Mouse (Mus musculus) heart, embryonic 10.5 days (tissue): ENCODE results near the gene Cabp1. TPM values are rescaled to one million over a fixed set of nuclear protein-coding genes. Genes with fewer than 3 reads are reported as not detected.
"Not testable (repeated sequence)": the region's sequence is repeated elsewhere in the genome, so short reads cannot be mapped to it uniquely, and the experiment has no call there.

Experiments used
- DNase-seq: peaks from one replicate; pipeline ENCODE4 v3.0.0-alpha.2; 2017; ENCODE audit warnings: low spot score
- H3K27ac ChIP-seq: fragments of 300-500 bp; sonication (generic); 2 replicates; pipeline ENCODE4 v1.5.1; 2016; ENCODE audit warnings: mild to moderate bottlenecking
- H3K27me3 ChIP-seq: fragments of 300-500 bp; sonication (generic); 2 replicates; pipeline ENCODE4 v1.6.1; 2016; ENCODE audit warnings: mild to moderate bottlenecking; ENCODE audit not compliant: poor library complexity, insufficient read depth, severe bottlenecking
- H3K36me3 ChIP-seq: fragments of 300-500 bp; sonication (generic); 2 replicates; pipeline ENCODE4 v1.6.1; 2016; ENCODE audit warnings: mild to moderate bottlenecking, moderate library complexity
- H3K4me1 ChIP-seq: fragments of 300-500 bp; sonication (generic); 2 replicates; pipeline ENCODE4 v1.6.1; 2016; ENCODE audit warnings: mild to moderate bottlenecking
- H3K4me3 ChIP-seq: fragments of 300-500 bp; sonication (generic); 2 replicates; pipeline ENCODE4 v1.5.1; 2016; ENCODE audit warnings: mild to moderate bottlenecking, moderate library complexity
- H3K9me3 ChIP-seq: fragments of 300-500 bp; sonication (generic); 2 replicates; pipeline ENCODE4 v1.6.1; 2016; ENCODE audit warnings: mild to moderate bottlenecking, moderate library complexity
- WGBS: fragments of 180-500 bp; shearing (Covaris S2); methylation state at CpG from one replicate; pipeline ENCODE4 v1.1.7; 2016; 5-methylcytosine and 5-hydroxymethylcytosine counted together
- polyA plus RNA-seq: library from polyadenylated mRNA; unstranded; fragments of >200 nt; fragmentation: Nextera tagmentation; extraction: Ambion mirVana; gene quantifications from 2 replicates; pipeline ENCODE4 v1.2.1, GENCODE M21; 2016

Cabp1 gene
- polyA plus RNA-seq, 1 experiment from 2014 or later = 1.2 TPM

DNA sequence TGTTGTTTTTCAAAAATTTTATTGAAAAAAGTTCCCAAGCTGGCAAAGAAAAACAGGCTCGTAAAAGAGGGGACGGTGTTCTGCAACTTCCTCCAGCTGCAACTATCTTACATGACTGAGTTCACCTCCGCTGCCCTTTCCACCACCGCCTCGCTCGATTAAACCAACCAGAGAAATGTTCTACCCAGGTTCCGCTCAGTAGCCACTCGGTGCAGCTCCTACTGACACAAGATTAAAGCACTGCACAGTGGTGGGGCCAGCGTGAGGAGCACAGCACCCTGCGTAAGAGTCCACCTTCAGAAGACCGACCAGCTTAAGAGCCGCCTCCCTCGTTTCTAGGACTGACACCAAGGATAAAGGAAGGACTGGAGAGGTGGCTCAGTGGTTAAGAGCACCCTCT, 42.7 kb downstream of the Cabp1 start:
- no peak overlapping the region for H3K4me3 ChIP-seq
- H3K27ac ChIP-seq = no peak overlapping the region
- peaks cover 63% of the 10 kb centered on the region for H3K36me3 ChIP-seq
- 79% methylated on average over 13 of the region's 13 CpGs for WGBS
- no peak for DNase-seq
- H3K4me1 ChIP-seq = peaks cover 56% of the 10 kb centered on the region
- no peaks in the 10 kb centered on the region for H3K27me3 ChIP-seq
- H3K9me3 ChIP-seq = no peaks in the 10 kb centered on the region

- H3K4me1 ChIP-seq = peaks cover 51% of the 10 kb centered on the region
- 60% methylated on average over 5 of the region's 5 CpGs for WGBS
- no peak for DNase-seq
- peaks cover 67% of the 10 kb centered on the region for H3K36me3 ChIP-seq
- no peaks in the 10 kb centered on the region for H3K27me3 ChIP-seq
- H3K4me3 ChIP-seq = no peak overlapping the region
- H3K9me3 ChIP-seq = no peaks in the 10 kb centered on the region
- H3K27ac ChIP-seq = no peak overlapping the region
Observed at GRCm38 (mm10) chr5:115150991-115151390, 43.2 kb downstream of the Cabp1 start.

DNA sequence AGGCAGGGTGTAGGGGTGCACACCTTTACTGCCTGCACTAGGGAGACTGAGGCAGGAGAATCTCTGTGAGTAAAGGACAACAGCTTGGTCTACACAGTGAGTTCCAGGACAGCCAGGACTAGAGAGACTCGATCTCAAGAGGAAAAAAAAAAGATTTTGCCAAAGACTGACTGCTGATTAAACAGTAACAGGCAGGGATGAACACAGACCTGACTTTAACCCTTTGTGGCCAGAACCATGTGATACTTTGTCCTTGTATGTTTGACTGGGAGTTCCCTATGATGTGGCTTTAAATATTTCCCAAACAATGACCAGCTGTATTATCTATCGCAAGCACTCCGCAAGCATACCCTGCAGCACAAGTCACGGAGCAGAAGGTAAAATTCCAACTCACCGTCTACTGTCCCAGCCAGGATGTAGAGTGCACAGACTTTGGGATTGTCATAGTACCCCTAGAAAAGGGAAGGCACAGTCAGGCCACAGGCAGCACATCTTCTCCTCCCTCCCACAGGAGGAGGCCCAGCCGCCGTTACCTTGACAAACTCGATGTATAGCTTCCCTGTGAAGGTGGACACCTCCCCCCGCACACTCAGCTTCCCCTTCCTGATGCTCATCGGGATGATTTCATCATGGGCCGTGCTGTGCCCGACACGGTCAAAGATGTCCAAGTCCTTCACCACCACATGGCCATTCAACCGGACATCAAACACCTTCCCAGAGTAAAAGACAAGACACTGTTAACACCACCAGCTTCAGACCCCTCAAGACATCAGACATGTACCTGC, 44.3 kb downstream of the Cabp1 start:
- DNase-seq = no peak
- H3K4me3 ChIP-seq = no peak overlapping the region
- peaks cover 40% of the 10 kb centered on the region for H3K4me1 ChIP-seq
- no peak overlapping the region for H3K27ac ChIP-seq
- H3K27me3 ChIP-seq = no peaks in the 10 kb centered on the region
- 93% methylated on average over 14 of the region's 14 CpGs for WGBS
- H3K9me3 ChIP-seq = no peaks in the 10 kb centered on the region
- H3K36me3 ChIP-seq = peaks cover 77% of the 10 kb centered on the region

DNA sequence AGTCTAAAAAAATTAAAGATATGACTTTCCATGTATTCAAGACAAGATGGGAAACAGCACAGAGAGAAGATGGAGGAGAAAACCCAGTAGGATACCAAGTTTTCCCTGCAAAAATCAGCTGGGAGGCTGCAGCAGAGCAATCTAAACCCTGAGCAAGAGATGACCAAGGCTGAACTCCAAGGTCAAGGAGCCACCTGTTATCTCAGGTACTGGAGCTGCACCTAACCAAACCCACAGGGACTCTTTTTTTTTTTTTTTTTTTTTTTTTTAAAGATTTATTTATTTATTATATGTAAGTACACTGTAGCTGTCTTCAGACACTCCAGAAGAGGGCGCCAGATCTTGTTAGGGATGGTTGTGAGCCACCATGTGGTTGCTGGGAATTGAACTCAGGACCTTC, 45.3 kb downstream of the Cabp1 start:
- H3K36me3 ChIP-seq = peaks cover 86% of the 10 kb centered on the region
- H3K27ac ChIP-seq, H3K4me3 ChIP-seq, H3K9me3 ChIP-seq, DNase-seq, H3K27me3 ChIP-seq: not testable (repeated sequence)
- no CpG with 5 or more reads among the region's 1 CpGs for WGBS
- H3K4me1 ChIP-seq = peaks cover 33% of the 10 kb centered on the region

GRCm38 (mm10) chr5:115148378-115148777, 45.8 kb downstream of the Cabp1 start:
- Histone ChIP-seq H3K27me3 (no peaks in the 10 kb centered on the region), H3K36me3 (peaks cover 81% of the 10 kb centered on the region), H3K9me3 (no peaks in the 10 kb centered on the region), H3K4me3 (no peak overlapping the region), H3K4me1 (peaks cover 28% of the 10 kb centered on the region), H3K27ac (no peak overlapping the region)
- WGBS = 87% methylated on average over 8 of the region's 8 CpGs
- DNase-seq = no peak

DNA sequence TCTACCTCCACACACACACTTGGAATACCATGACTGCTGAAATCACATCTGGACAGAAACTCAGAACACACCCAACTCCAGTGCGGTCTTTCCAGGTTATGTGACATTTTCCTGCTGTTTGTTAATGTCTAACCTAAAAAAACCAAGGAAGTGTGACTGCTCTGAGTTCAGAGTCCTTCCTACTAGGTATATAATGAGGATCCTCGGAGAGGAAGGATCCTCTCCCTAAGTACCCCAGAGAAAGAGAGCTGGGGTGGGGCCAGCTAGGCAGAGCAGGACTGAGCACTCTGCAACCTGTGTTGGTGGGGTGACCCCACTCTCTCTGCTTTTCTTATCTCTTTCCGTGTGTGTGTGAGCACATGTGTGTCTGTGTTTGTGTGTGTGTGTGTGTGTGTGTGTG, 46.8 kb downstream of the Cabp1 start:
- no peak overlapping the region for H3K4me3 ChIP-seq
- H3K4me1 ChIP-seq = peaks cover 18% of the 10 kb centered on the region
- no peaks in the 10 kb centered on the region for H3K9me3 ChIP-seq
- H3K36me3 ChIP-seq = peaks cover 84% of the 10 kb centered on the region
- H3K27me3 ChIP-seq = no peaks in the 10 kb centered on the region
- no peak for DNase-seq
- 80% methylated on average over 3 of the region's 3 CpGs for WGBS
- no peak overlapping the region for H3K27ac ChIP-seq

- H3K9me3 ChIP-seq = no peaks in the 10 kb centered on the region
- peaks cover 82% of the 10 kb centered on the region for H3K36me3 ChIP-seq
- H3K27ac ChIP-seq = no peak overlapping the region
- DNase-seq = no peak
- no peak overlapping the region for H3K4me3 ChIP-seq
- H3K4me1 ChIP-seq = peaks cover 13% of the 10 kb centered on the region
- H3K27me3 ChIP-seq = no peaks in the 10 kb centered on the region
Observed at GRCm38 (mm10) chr5:115146747-115147130, 47.4 kb downstream of the Cabp1 start.

- H3K4me1 ChIP-seq = 0 out of 2 replicates have a peak, but pooled peaks cover 7% of the 10 kb centered on the region
- 80% methylated on average over 6 of the region's 6 CpGs for WGBS
- H3K36me3 ChIP-seq = peaks cover 77% of the 10 kb centered on the region
- no peak overlapping the region for H3K4me3 ChIP-seq
- H3K27me3 ChIP-seq = no peaks in the 10 kb centered on the region
- no peak for DNase-seq
- H3K9me3 ChIP-seq = no peaks in the 10 kb centered on the region
- no peak overlapping the region for H3K27ac ChIP-seq
Observed at GRCm38 (mm10) chr5:115145976-115146746, 48.0 kb downstream of the Cabp1 start.

DNA sequence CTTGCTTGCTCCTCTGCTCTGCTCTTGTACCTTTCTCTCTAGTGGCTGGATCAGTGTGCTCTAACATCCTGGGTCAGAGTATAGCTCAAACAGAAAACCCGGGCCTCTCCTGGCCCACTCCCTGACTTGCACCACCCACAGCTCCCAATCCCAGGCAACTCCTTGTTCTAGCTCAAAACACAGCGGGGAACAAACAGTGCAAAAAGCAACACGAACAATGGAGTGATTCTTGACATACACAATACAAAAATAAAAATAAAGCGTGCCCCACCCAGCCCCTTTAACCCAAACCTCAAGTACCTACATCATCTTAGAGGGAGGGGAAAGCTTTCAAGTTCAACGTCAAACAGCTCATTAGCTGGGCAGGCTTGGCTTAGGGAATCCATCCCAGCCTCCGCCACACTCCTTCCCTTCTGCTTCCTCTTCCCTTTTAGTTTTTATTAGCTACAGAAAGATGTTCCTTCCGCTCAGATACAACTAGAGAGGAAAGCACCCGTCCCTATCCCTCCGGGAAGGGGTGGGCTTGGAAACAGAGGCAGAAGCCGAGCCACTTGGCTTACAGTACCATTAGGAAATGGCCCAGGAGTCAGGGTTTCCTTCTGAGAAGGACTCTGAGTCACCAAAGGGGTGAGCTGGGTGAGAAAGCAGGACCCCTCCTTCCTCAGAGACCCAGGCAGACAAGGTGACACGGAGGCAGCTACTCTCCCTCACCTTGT, 48.8 kb downstream of the Cabp1 start:
- DNase-seq = no peak
- Histone ChIP-seq H3K27me3 (no peaks in the 10 kb centered on the region), H3K27ac (no peak overlapping the region), H3K9me3 (no peaks in the 10 kb centered on the region), H3K4me1 (0 out of 2 replicates have a peak, but pooled peaks cover 3% of the 10 kb centered on the region), H3K4me3 (no peak overlapping the region), H3K36me3 (peaks cover 70% of the 10 kb centered on the region)
- whole genome bisulfite sequencing = 81% methylated on average over 11 of the region's 11 CpGs

- H3K27me3 ChIP-seq = no peaks in the 10 kb centered on the region
- H3K4me3 ChIP-seq = no peak overlapping the region
- 72% methylated on average over 6 of the region's 6 CpGs for WGBS
- no peak overlapping the region for H3K27ac ChIP-seq
- 0 out of 2 replicates have a peak, but pooled peaks cover 3% of the 10 kb centered on the region for H3K4me1 ChIP-seq
- H3K9me3 ChIP-seq = no peaks in the 10 kb centered on the region
- peaks cover 60% of the 10 kb centered on the region for H3K36me3 ChIP-seq
- DNase-seq = no peak
Observed at GRCm38 (mm10) chr5:115144471-115144870, 49.7 kb downstream of the Cabp1 start.

DNA sequence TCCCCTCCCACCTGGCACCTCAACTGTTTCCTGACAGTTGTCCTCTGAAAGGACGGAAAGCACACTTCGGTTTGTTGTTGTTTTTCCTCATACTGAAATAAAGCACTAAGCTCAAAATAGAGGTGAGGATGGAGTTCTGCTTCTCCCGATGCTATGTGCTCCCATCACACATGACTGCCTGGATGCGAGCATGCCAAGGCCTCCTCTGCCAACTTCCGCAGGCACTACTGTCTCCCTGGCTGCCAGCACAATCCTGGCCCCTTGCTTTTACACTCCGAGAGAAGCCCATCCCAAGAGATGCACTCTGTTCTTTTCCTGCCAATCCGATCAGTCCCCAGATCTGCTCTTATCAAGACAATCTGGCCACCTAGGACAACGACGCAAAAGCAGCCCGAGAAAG, 50.6 kb downstream of the Cabp1 start:
- Histone ChIP-seq H3K27me3 (no peaks in the 10 kb centered on the region), H3K9me3 (no peaks in the 10 kb centered on the region), H3K36me3 (peaks cover 53% of the 10 kb centered on the region), H3K4me1 (0 out of 2 replicates have a peak, but pooled peaks cover 3% of the 10 kb centered on the region), H3K27ac (no peak overlapping the region), H3K4me3 (no peak overlapping the region)
- 75% methylated on average over 10 of the region's 10 CpGs for WGBS
- no peak for DNase-seq

DNA sequence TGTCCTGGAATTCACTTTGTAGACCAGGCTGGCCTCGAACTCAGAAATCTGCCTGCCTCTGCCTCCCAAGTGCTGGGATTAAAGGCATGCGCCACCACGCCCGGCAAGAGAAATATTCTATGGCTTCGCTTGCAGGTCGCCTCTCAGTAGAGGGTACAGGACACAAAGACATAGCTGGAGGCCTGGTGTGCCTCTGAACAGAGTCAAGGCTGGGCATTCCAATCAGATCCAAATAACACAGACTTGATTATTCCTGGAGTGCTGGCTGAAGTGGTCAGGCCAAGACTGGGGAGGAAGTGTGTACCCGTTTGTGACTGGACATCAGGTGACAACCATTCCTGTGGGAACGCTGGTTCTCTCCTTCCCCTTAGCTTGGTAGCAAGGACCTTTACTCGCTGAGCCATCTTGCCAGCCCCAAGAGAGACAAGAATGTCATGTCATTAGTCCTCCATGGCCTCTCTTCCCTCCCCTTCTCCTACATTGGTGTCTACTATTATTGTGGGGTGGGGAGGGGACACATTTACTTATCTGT, 51.9 kb downstream of the Cabp1 start:
- Histone ChIP-seq H3K4me1 (0 out of 2 replicates have a peak, but pooled peaks cover 3% of the 10 kb centered on the region), H3K4me3 (no peak overlapping the region), H3K9me3 (no peaks in the 10 kb centered on the region), H3K27me3 (no peaks in the 10 kb centered on the region), H3K27ac (no peak overlapping the region), H3K36me3 (peaks cover 40% of the 10 kb centered on the region)
- no peak for DNase-seq
- 89% methylated on average over 9 of the region's 9 CpGs for WGBS
